Mouse (Mus musculus) heart, embryonic 15.5 days (tissue): ENCODE measurements around the gene Rassf2. TPM values are rescaled to one million over a fixed set of nuclear protein-coding genes. Genes with fewer than 3 reads are reported as not detected.

Experiments used
- ATAC-seq: fragments of 200-750 bp; cut with Nextera tagmentation; replicated peaks from 2 replicates; pipeline ENCODE4 v1.8.0; 2017; ENCODE audit warnings: low read depth, moderate TSS enrichment; ENCODE audit not compliant: insufficient number of reproducible peaks, insufficient read depth, low FRiP score
- H3K27ac ChIP-seq: fragments of 300-500 bp; sonication (generic); 2 replicates; pipeline ENCODE4 v1.5.1; 2015; ENCODE audit warnings: mild to moderate bottlenecking, inconsistent platforms
- H3K27me3 ChIP-seq: fragments of 300-500 bp; sonication (generic); 2 replicates; pipeline ENCODE4 v1.6.1; 2015; ENCODE audit warnings: inconsistent platforms
- H3K36me3 ChIP-seq: fragments of 300-500 bp; sonication (generic); 2 replicates; pipeline ENCODE4 v1.6.1; 2015; ENCODE audit warnings: mild to moderate bottlenecking, inconsistent platforms
- H3K4me1 ChIP-seq: fragments of 300-500 bp; sonication (generic); replicated peaks from 2 replicates; pipeline ENCODE4 v1.6.1; 2015; ENCODE audit warnings: inconsistent platforms
- H3K4me2 ChIP-seq: fragments of 300-500 bp; sonication (generic); 2 replicates; pipeline ENCODE4 v1.6.1; 2015; ENCODE audit warnings: inconsistent platforms, mild to moderate bottlenecking, moderate library complexity
- H3K4me3 ChIP-seq: fragments of 300-500 bp; sonication (generic); 2 replicates; pipeline ENCODE4 v1.5.1; 2015; ENCODE audit warnings: mild to moderate bottlenecking, inconsistent platforms
- H3K9ac ChIP-seq: fragments of 300-500 bp; sonication (generic); 2 replicates; pipeline ENCODE4 v1.6.1; 2015; ENCODE audit warnings: mild to moderate bottlenecking, inconsistent platforms
- H3K9me3 ChIP-seq: fragments of 300-500 bp; sonication (generic); replicated peaks from 2 replicates; pipeline ENCODE4 v1.6.1; 2016; ENCODE audit warnings: inconsistent platforms
- WGBS: fragments of 180-500 bp; shearing (Covaris S2); methylation state at CpG from one replicate; pipeline ENCODE4 v1.1.7; 2015; ENCODE audit warnings: mixed read lengths; 5-methylcytosine and 5-hydroxymethylcytosine counted together
- polyA plus RNA-seq: library from polyadenylated mRNA; unstranded; fragments of >200 nt; fragmentation: Nextera tagmentation; extraction: Ambion mirVana; gene quantifications from 2 replicates; pipeline ENCODE4 v1.2.1, GENCODE M21; 2015

Gene Rassf2
- polyA plus RNA-seq, 1 experiment from 2014 or later = 9.2 TPM

- H3K4me2 ChIP-seq = no peak overlapping the region
Measured at GRCm38 (mm10) chr2:131940506-131940905, 89.6 kb downstream of the Rassf2 start.

More at GRCm38 (mm10) chr2:131940506-131940905, 89.6 kb downstream of the Rassf2 start:
- no peak overlapping the region for H3K9ac ChIP-seq
- no peaks in the 10 kb centered on the region for H3K9me3 ChIP-seq
- peaks cover 11% of the 10 kb centered on the region; the same call in 1 of the 2 replicates for H3K36me3 ChIP-seq
- no peak for ATAC-seq
- peaks cover 11% of the 10 kb centered on the region for H3K4me1 ChIP-seq
- H3K27ac ChIP-seq = no peak overlapping the region
- 46% methylated on average over 3 of the region's 3 CpGs for WGBS
- H3K27me3 ChIP-seq = no peaks in the 10 kb centered on the region
- no peak overlapping the region for H3K4me3 ChIP-seq

Other genes with a start within 250 kb of the Rassf2 start
- not detected in 2 replicates for gene Erv3, start 170.5 kb downstream of the Rassf2 start, polyA plus RNA-seq
- gene Prnp, start 120.3 kb downstream of the Rassf2 start, polyA plus RNA-seq = 95.1 and 106 TPM in 2 replicates
- gene Prn, start 120.3 kb downstream of the Rassf2 start, polyA plus RNA-seq = 0.22 TPM in 1 of 2 replicates, not detected in the other
- gene Prnd, start 79.4 kb downstream of the Rassf2 start, polyA plus RNA-seq = 25.9 and 28.0 TPM in 2 replicates
- gene Slc23a2, start 114.8 kb upstream of the Rassf2 start, polyA plus RNA-seq = 7.8 and 11.1 TPM in 2 replicates
- gene Tmem230, start 217.5 kb upstream of the Rassf2 start, polyA plus RNA-seq = 40.2 and 41.3 TPM in 2 replicates
- gene Pcna, start 223.1 kb upstream of the Rassf2 start, polyA plus RNA-seq = 138 and 157 TPM in 2 replicates
- 20.8 and 26.9 TPM in 2 replicates for gene Cds2, start 232.9 kb upstream of the Rassf2 start, polyA plus RNA-seq